Mouse (Mus musculus): Measurements from ENCODE around the gene Irgm2. TPM values are rescaled to one million over a fixed set of nuclear protein-coding genes. Genes with fewer than 3 reads are reported as not detected.

The Irgm2 gene
- total RNA-seq, 2 experiments from 2014 or later: 3.9 to 5.8 TPM

GRCm38 (mm10) chr11:58257816-58258215 lies 58.4 kb downstream of the Irgm2 start:
- ATAC-seq (replicated peaks; ENCODE audit: poor library complexity): no peak

GRCm38 (mm10) chr11:58260156-58260555 lies 60.7 kb downstream of the Irgm2 start:
- peak; percentile 95 for ATAC-seq (replicated peaks; ENCODE audit: poor library complexity)

DNA sequence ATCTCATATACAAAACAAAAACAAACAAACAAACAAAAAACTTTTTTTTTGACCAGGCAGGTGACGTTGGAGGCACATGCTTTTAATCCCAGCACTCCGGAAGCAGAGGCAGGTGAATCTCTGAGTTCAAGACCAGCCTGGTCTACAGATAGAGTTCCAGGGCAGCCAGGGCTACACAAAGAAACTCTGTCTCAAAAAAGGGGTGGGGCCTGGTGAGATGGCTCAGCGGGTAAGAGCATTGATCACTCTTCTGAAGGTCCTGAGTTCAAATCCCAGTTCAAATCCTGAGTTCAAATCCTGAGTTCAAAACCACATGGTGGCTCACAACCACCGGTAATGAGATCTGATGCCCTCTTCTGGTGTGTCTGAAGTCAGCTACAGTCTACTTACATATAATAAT lies 62.4 kb downstream of the Irgm2 start:
- no peak for ATAC-seq (replicated peaks; ENCODE audit: poor library complexity)

GRCm38 (mm10) chr11:58262336-58262735 lies 62.9 kb downstream of the Irgm2 start:
- ATAC-seq (replicated peaks; ENCODE audit: poor library complexity): no peak

DNA sequence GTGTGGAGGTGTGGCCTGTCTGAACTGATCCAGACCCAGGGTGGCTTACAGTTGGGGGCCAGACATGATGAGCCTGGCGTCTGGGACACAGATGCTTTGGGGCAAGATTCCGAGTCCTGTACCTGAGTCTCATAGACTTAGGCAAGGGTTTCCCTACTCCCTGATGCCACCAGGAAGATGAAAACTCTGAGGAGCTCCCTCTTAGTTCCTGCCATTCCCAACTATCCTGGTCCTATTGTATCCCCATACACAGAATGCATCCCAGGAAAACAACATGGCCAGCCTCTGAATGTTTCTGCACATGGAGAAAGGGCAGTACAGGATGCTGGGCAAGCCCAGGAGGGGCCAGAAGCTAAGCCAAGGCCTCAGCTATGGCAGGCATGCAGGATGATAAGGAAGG lies 64.1 kb downstream of the Irgm2 start:
- ATAC-seq (replicated peaks; ENCODE audit: poor library complexity): no peak

DNA sequence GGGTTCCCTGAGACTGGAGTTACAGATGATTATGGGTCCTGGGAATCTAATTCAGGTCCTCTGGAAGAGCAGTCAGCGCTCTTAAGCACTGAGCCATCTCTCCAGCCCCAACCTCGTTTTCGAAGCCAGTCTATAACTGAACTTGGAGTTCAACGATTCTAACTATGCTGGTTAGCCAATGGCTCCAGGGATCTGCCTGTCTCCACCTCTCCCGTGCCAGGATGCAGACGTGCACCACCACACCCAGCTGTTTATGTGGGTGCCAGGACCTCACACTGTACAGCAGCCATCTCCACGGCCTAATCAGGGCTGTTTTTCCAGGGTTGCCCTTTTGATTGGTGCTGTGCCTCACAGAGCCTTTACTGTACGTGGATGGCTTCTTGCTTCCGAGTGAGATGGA lies 65.1 kb downstream of the Irgm2 start:
- ATAC-seq (replicated peaks; ENCODE audit: poor library complexity): no peak

DNA sequence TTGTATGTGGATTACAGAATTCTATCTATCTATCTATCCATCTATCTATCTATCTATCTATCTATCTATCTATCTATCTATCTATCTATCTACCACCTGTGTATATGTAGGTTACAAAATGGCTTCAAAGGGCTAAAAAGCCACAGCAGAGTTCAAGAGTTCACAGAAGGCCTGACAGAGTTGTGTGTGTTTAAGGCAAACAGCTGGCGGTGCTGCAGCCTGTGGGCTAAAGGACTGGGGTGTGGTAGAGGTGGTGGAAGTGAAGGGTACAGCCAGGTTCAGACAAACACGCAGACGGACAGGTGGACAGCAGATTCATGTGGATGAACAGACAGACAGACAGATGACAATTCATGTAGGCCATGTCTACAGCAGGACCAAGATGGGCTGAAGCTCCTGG lies 68.9 kb downstream of the Irgm2 start:
- ATAC-seq (replicated peaks; ENCODE audit: poor library complexity): no peak

Other genes starting within 250 kb of the Irgm2 start
- gene Larp1, start 190.6 kb upstream of the Irgm2 start, total RNA-seq (2015): 134 and 142 TPM in 2 replicates
- gene Larp1, start 190.6 kb upstream of the Irgm2 start, total RNA-seq (2017): 52.9 and 67.5 TPM in 2 replicates
- gene Gm12248, start 106.5 kb upstream of the Irgm2 start, total RNA-seq (2015): not detected in 2 replicates
- gene Gm12248, start 106.5 kb upstream of the Irgm2 start, total RNA-seq (2017): not detected in 2 replicates
- 68.2 and 73.9 TPM in 2 replicates for gene Cnot8, start 95.5 kb upstream of the Irgm2 start, total RNA-seq (2015)
- gene Cnot8, start 95.5 kb upstream of the Irgm2 start, total RNA-seq (2017): 113 and 114 TPM in 2 replicates
- 18.8 and 19.4 TPM in 2 replicates for gene Gemin5, start 31.1 kb upstream of the Irgm2 start, total RNA-seq (2015)
- gene Gemin5, start 31.1 kb upstream of the Irgm2 start, total RNA-seq (2017): 27.5 and 30.8 TPM in 2 replicates
- 76.5 and 83.3 TPM in 2 replicates for gene Mrpl22, start 28.0 kb upstream of the Irgm2 start, total RNA-seq (2015)
- 52.2 and 52.3 TPM in 2 replicates for gene Mrpl22, start 28.0 kb upstream of the Irgm2 start, total RNA-seq (2017)
- gene Igtp, start 62 bp upstream of the Irgm2 start, total RNA-seq (2015): 13.4 and 16.3 TPM in 2 replicates
- gene Igtp, start 62 bp upstream of the Irgm2 start, total RNA-seq (2017): 8.6 and 9.6 TPM in 2 replicates
- 5.2 and 6.5 TPM in 2 replicates for gene 4930438A08Rik, start 75.2 kb downstream of the Irgm2 start, total RNA-seq (2015)
- 6.4 and 13.3 TPM in 2 replicates for gene 4930438A08Rik, start 75.2 kb downstream of the Irgm2 start, total RNA-seq (2017)
- gene Zfp692, start 107.5 kb downstream of the Irgm2 start, total RNA-seq (2015): 22.7 and 27.3 TPM in 2 replicates
- gene Zfp692, start 107.5 kb downstream of the Irgm2 start, total RNA-seq (2017): 33.0 and 36.8 TPM in 2 replicates
- gene Zfp672, start 130.7 kb downstream of the Irgm2 start, total RNA-seq (2015): 31.0 and 31.6 TPM in 2 replicates
- 23.2 and 26.4 TPM in 2 replicates for gene Zfp672, start 130.7 kb downstream of the Irgm2 start, total RNA-seq (2017)
- gene Sh3bp5l, start 131.1 kb downstream of the Irgm2 start, total RNA-seq (2015): 2.5 and 4.1 TPM in 2 replicates
- 12.8 and 31.6 TPM in 2 replicates for gene Sh3bp5l, start 131.1 kb downstream of the Irgm2 start, total RNA-seq (2017)
- not detected in 2 replicates for gene Lypd8, start 179.4 kb downstream of the Irgm2 start, total RNA-seq (2015)
- not detected in 2 replicates for gene Lypd8, start 179.4 kb downstream of the Irgm2 start, total RNA-seq (2017)
- not detected in 2 replicates for gene 1810065E05Rik, start 221.5 kb downstream of the Irgm2 start, total RNA-seq (2015)
- gene 1810065E05Rik, start 221.5 kb downstream of the Irgm2 start, total RNA-seq (2017): not detected in 2 replicates
- not detected in 2 replicates for gene Gm12253, start 232.9 kb downstream of the Irgm2 start, total RNA-seq (2015)
- not detected in 2 replicates for gene Gm12253, start 232.9 kb downstream of the Irgm2 start, total RNA-seq (2017)

All from megakaryocyte progenitor cell, adult 5-6 weeks (primary cell).